Mouse (Mus musculus) embryonic facial prominence, embryonic 11.5 days (tissue): ENCODE data around the gene Rhbdd3. TPM values are rescaled to one million over a fixed set of nuclear protein-coding genes. Genes with fewer than 3 reads are reported as not detected.

Source experiments
- ATAC-seq: fragments of 200-750 bp; cut with Nextera tagmentation; replicated peaks from 2 replicates; pipeline ENCODE4 v1.8.0; 2017; ENCODE audit warnings: low read depth; ENCODE audit not compliant: insufficient number of reproducible peaks, low FRiP score, low TSS enrichment
- DNase-seq: peaks from one replicate; pipeline ENCODE4 v3.0.0-alpha.2; 2015; ENCODE audit warnings: low spot score
- H3K27ac ChIP-seq: fragments of 300-500 bp; sonication (generic); replicated peaks from 2 replicates; pipeline ENCODE4 v1.5.1; 2014; ENCODE audit warnings: mild to moderate bottlenecking, low read depth, low read length, control low read depth
- H3K27me3 ChIP-seq: fragments of 300-500 bp; sonication (generic); 2 replicates; pipeline ENCODE4 v1.6.1; 2014; ENCODE audit warnings: mild to moderate bottlenecking, low read length, moderate library complexity, mixed read lengths; ENCODE audit not compliant: control insufficient read depth, insufficient read depth
- H3K36me3 ChIP-seq: fragments of 300-500 bp; sonication (generic); replicated peaks from 2 replicates; pipeline ENCODE4 v1.6.1; 2014; ENCODE audit warnings: low read depth, mild to moderate bottlenecking, low read length, moderate library complexity, mixed read lengths; ENCODE audit not compliant: control insufficient read depth, insufficient read depth
- H3K4me1 ChIP-seq: fragments of 300-500 bp; sonication (generic); 2 replicates; pipeline ENCODE4 v1.6.1; 2014; ENCODE audit warnings: low read length, mixed read lengths; ENCODE audit not compliant: control insufficient read depth, insufficient read depth
- H3K4me2 ChIP-seq: fragments of 300-500 bp; sonication (generic); 2 replicates; pipeline ENCODE4 v1.6.1; 2014; ENCODE audit warnings: low read depth, mild to moderate bottlenecking, control low read depth, low read length, moderate library complexity
- H3K4me3 ChIP-seq: fragments of 300-500 bp; sonication (generic); 2 replicates; pipeline ENCODE4 v1.5.1; 2014; ENCODE audit warnings: low read depth, low read length, control low read depth
- H3K9ac ChIP-seq: fragments of 300-500 bp; sonication (generic); replicated peaks from 2 replicates; pipeline ENCODE4 v1.6.1; 2014; ENCODE audit warnings: mild to moderate bottlenecking, control low read depth, low read length
- H3K9me3 ChIP-seq: fragments of 300-500 bp; sonication (generic); replicated peaks from 2 replicates; pipeline ENCODE4 v1.6.1; 2016; ENCODE audit warnings: mild to moderate bottlenecking, low read length, inconsistent platforms, mixed read lengths; ENCODE audit not compliant: control insufficient read depth
- WGBS: fragments of 180-500 bp; shearing (Covaris S2); extraction: QIAGEN DNeasy Blood & Tissue Kit; methylation state at CpG from one replicate; pipeline ENCODE4 v1.1.7; 2014; 5-methylcytosine and 5-hydroxymethylcytosine counted together
- polyA plus RNA-seq: library from polyadenylated mRNA; unstranded; fragments of >200 nt; fragmentation: Nextera tagmentation; extraction: Ambion mirVana; gene quantifications from 2 replicates; pipeline ENCODE4 v1.2.1, GENCODE M21; 2014

Gene Rhbdd3
- polyA plus RNA-seq, 1 experiment from 2014 or later = 15.3 TPM

DNA sequence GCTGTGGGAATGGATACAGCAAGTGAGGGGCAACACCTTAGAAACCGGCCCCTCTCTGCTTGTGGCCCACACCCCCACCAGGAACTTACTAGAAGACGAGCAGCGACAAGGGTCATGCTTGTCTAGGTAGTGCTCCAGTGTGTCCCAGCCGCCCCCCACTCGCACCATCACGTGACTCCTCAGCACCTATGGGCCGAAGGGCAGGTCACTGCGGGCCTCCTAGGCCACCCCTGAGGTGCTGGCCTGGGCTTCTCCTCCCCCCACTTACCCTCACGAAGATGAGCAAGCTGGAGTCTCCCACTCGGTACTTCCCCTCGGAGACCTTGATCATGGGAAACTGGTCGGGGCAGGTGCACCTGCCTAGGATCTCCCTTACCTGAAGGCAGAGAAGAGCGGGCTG lies 36.4 kb upstream of the Rhbdd3 start:
- H3K27ac ChIP-seq = no peak overlapping the region
- DNase-seq (no peak), ATAC-seq (no peak)
- H3K4me1 ChIP-seq = peaks cover 17% of the 10 kb centered on the region
- H3K27me3 ChIP-seq = peaks cover 69% of the 10 kb centered on the region
- H3K9me3 ChIP-seq = no peaks in the 10 kb centered on the region
- 12% methylated on average over 13 of the region's 13 CpGs for WGBS
- H3K4me3 ChIP-seq = peak overlapping the region; percentile 23
- no peaks in the 10 kb centered on the region for H3K36me3 ChIP-seq
- 0 out of 2 replicates have a peak overlapping the region, but pooled peaks have one; percentile 28 for H3K9ac ChIP-seq
- peak overlapping the region; percentile 71 for H3K4me2 ChIP-seq

DNA sequence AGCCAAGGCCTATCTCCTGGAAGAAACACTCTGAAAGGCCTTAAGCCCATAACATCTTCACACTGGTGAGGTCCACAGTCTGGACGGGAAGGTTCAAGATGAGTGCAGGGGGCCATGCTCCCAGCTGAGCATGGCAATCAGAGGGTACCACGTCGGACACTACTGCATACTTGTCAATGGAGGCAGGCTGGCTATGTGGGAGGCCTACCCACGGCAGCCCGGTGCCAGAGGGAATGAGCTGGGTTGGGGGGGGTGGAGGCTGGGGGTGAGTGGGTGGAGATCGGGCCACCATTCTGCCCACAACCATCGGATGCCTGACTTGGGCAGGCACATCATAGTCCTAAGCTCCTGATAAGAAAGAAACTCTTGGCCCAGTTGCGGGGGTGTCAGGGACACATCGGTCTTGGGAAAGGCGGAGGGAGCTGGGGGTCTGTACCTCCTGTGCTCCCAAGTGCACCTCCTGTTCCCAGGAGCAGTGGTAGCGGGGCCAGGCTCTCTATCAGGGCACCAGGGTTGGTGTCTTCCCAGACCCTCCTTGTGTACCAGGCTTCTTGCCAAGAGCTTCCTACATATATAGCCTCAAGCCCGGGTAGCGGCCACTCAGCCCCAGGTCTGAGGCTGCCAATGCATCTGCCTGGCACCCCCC lies 35.7 kb upstream of the Rhbdd3 start:
- Histone ChIP-seq H3K9ac (no peak overlapping the region), H3K4me1 (peaks cover 17% of the 10 kb centered on the region)
- 66% methylated on average over 13 of the region's 13 CpGs for WGBS

GRCm38 (mm10) chr11:5063561-5064281 lies 35.0 kb upstream of the Rhbdd3 start:
- ATAC-seq (no peak), DNase-seq (no peak)
- Histone ChIP-seq H3K27ac (no peak overlapping the region), H3K9me3 (no peaks in the 10 kb centered on the region), H3K9ac (no peak overlapping the region; the same call in 1 of the 2 replicates), H3K4me2 (peak overlapping the region; percentile 86), H3K4me1 (peaks cover 14% of the 10 kb centered on the region), H3K4me3 (peak overlapping the region; percentile 56; the same call in 1 of the 2 replicates), H3K27me3 (peaks cover 57% of the 10 kb centered on the region), H3K36me3 (peaks cover 7% of the 10 kb centered on the region)
- 43% methylated on average over 31 of the region's 31 CpGs for WGBS

More for the DNA sequence above, 35.7 kb upstream of the Rhbdd3 start:
- peaks cover 63% of the 10 kb centered on the region for H3K27me3 ChIP-seq
- H3K4me2 ChIP-seq = no peak overlapping the region
- DNase-seq (no peak), ATAC-seq (no peak)
- H3K9me3 ChIP-seq = no peaks in the 10 kb centered on the region
- H3K27ac ChIP-seq = no peak overlapping the region
- H3K36me3 ChIP-seq = peaks cover under 1% of the 10 kb centered on the region; the same call in 1 of the 2 replicates
- no peak overlapping the region for H3K4me3 ChIP-seq

DNA sequence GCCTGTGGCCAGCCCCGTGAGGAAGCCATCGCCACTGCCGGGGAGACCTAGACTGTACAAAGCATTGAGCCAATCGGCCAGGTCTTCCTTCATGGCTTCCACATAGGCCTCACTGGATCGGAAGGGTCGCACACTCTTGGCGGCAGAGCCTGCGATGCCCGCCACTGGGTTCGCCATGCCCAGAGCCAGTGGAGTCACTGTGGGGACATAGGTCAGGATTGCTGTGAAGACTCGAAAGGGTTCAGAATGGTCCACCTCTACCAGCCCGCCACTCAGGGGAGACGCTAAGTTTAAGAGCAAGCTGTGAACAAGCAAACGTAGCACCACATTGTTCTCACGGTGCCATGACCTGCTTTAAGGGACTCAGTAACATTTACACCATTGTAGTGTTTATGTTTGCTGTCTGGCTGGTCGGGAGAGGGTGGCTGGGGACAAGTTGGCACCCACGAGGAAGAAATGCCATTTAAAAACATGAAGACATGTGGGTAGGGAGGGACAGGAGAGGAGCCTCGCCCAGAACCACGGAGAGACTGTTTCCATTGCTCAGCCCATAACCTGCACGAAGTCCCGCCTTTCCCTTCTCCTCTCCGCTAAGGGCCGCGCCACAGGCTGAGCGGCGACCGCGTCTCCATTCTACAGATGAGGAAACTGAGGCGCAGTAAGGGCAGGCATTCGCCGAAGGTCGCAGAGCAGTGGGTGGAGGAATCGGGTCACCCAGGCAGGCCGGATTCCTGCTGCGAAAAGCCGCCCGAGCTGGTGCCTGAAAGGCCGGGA lies 34.3 kb upstream of the Rhbdd3 start:
- peak; percentile 11; the same call in 1 of the 2 replicates for ATAC-seq

GRCm38 (mm10) chr11:5065056-5065821 lies 33.5 kb upstream of the Rhbdd3 start, which contains the start of gene Gas2l1:
Gene Gas2l1, minus strand, starts transcription at chr11:5065327.
- H3K27ac ChIP-seq = no peak within 1 kb of the TSS
- under 1% methylated on average over 33 of the region's 50 CpGs for WGBS
- ATAC-seq (peak; percentile 67), DNase-seq (peak; percentile 92)
- H3K4me2 ChIP-seq = peak within 1 kb of the TSS; percentile 86
- no peaks in the 10 kb centered on the region for H3K9me3 ChIP-seq
- H3K4me1 ChIP-seq = peaks cover 14% of the 10 kb centered on the region
- H3K9ac ChIP-seq = peak within 1 kb of the TSS; percentile 47
- peaks cover 42% of the 10 kb centered on the region for H3K27me3 ChIP-seq
- H3K36me3 ChIP-seq = peaks cover 12% of the 10 kb centered on the region
- peak within 1 kb of the TSS; percentile 56 for H3K4me3 ChIP-seq

More for the DNA sequence above, 34.3 kb upstream of the Rhbdd3 start:
- Histone ChIP-seq H3K4me3 (peak overlapping the region; percentile 56), H3K36me3 (peaks cover 10% of the 10 kb centered on the region), H3K27me3 (peaks cover 50% of the 10 kb centered on the region), H3K9me3 (no peaks in the 10 kb centered on the region), H3K9ac (peak overlapping the region; percentile 47), H3K27ac (no peak overlapping the region), H3K4me2 (peak overlapping the region; percentile 86), H3K4me1 (peaks cover 14% of the 10 kb centered on the region)
- DNase-seq = no peak
- 12% methylated on average over 38 of the region's 38 CpGs for WGBS

DNA sequence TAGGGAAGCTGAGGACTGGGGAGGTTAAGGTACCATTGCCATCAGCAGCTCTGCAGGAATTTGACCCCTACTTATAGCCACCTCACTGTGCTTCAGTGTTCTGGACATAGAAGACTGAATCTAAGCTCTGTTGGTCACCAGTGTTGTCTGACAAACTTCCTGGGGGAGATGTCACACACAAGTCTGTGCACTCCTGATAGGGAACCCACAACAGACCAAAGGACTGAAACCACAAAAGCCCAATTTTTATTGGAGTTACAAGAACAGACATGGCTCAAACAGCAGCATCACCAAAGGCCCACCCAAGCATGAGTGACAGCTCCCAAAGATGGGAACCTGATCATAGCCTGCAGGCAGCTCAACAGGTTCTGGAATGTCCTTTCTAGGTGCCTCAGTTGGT lies 31.7 kb upstream of the Rhbdd3 start:
- Histone ChIP-seq H3K4me1 (peaks cover 6% of the 10 kb centered on the region), H3K9ac (no peak overlapping the region), H3K27me3 (peaks cover 24% of the 10 kb centered on the region), H3K9me3 (no peaks in the 10 kb centered on the region), H3K36me3 (peaks cover 17% of the 10 kb centered on the region), H3K27ac (no peak overlapping the region), H3K4me3 (no peak overlapping the region), H3K4me2 (no peak overlapping the region)
- DNase-seq (no peak), ATAC-seq (no peak)

- no peak overlapping the region for H3K4me2 ChIP-seq
- H3K9me3 ChIP-seq = no peaks in the 10 kb centered on the region
- no peak overlapping the region for H3K9ac ChIP-seq
- H3K4me3 ChIP-seq = no peak overlapping the region
- WGBS = 88% methylated on average over 9 of the region's 9 CpGs
- H3K27ac ChIP-seq = no peak overlapping the region
- peaks cover 20% of the 10 kb centered on the region for H3K36me3 ChIP-seq
- ATAC-seq (no peak), DNase-seq (no peak)
- no peaks in the 10 kb centered on the region for H3K4me1 ChIP-seq
- H3K27me3 ChIP-seq = peaks cover 11% of the 10 kb centered on the region
Observed at GRCm38 (mm10) chr11:5068126-5068971, 30.4 kb upstream of the Rhbdd3 start.
